Mouse (Mus musculus) intestine, embryonic 16.5 days (tissue): ENCODE data around the gene Grm4. TPM values are rescaled to one million over a fixed set of nuclear protein-coding genes. Genes with fewer than 3 reads are reported as not detected.
A peak's percentile ranks its signal among the peaks of the same experiment; 100 is the strongest.
"Not testable (repeated sequence)": the region's sequence is repeated elsewhere in the genome, so short reads cannot be mapped to it uniquely, and the experiment has no call there.

ENCODE experiments used
- ATAC-seq: fragments of 200-750 bp; cut with Nextera tagmentation; 2 replicates; pipeline ENCODE4 v1.8.0; 2017; ENCODE audit warnings: moderate TSS enrichment, moderate library complexity
- H3K27ac ChIP-seq: fragments of 300-500 bp; sonication (generic); 2 replicates; pipeline ENCODE4 v1.5.1; 2014; ENCODE audit warnings: mild to moderate bottlenecking, low read length
- H3K27me3 ChIP-seq: fragments of 300-500 bp; sonication (generic); replicated peaks from 2 replicates; pipeline ENCODE4 v1.6.1; 2014; ENCODE audit warnings: low read length, control low read depth, mixed read lengths; ENCODE audit not compliant: control insufficient read depth, insufficient read depth
- H3K36me3 ChIP-seq: fragments of 300-500 bp; sonication (generic); 2 replicates; pipeline ENCODE4 v1.6.1; 2014; ENCODE audit warnings: low read length, control low read depth; ENCODE audit not compliant: control insufficient read depth, insufficient read depth
- H3K4me1 ChIP-seq: fragments of 300-500 bp; sonication (generic); 2 replicates; pipeline ENCODE4 v1.6.1; 2014; ENCODE audit warnings: low read length, control low read depth, mixed read lengths; ENCODE audit not compliant: control insufficient read depth, insufficient read depth
- H3K4me2 ChIP-seq: fragments of 300-500 bp; sonication (generic); 2 replicates; pipeline ENCODE4 v1.6.1; 2014; ENCODE audit warnings: low read depth, low read length, control low read depth
- H3K4me3 ChIP-seq: fragments of 300-500 bp; sonication (generic); 2 replicates; pipeline ENCODE4 v1.5.1; 2014; ENCODE audit warnings: mild to moderate bottlenecking, low read length
- H3K9ac ChIP-seq: fragments of 300-500 bp; sonication (generic); 2 replicates; pipeline ENCODE4 v1.6.1; 2014; ENCODE audit warnings: low read depth, low read length
- H3K9me3 ChIP-seq: fragments of 300-500 bp; sonication (generic); 2 replicates; pipeline ENCODE4 v1.6.1; 2016; ENCODE audit warnings: low read length, control low read depth; ENCODE audit not compliant: control insufficient read depth
- WGBS: fragments of 180-500 bp; shearing (Covaris S2); extraction: QIAGEN DNeasy Blood & Tissue Kit; methylation state at CpG from one replicate; pipeline ENCODE4 v1.1.7; 2014; 5-methylcytosine and 5-hydroxymethylcytosine counted together
- polyA plus RNA-seq: library from polyadenylated mRNA; unstranded; fragments of >200 nt; fragmentation: Nextera tagmentation; extraction: Ambion mirVana; gene quantifications from 2 replicates; pipeline ENCODE4 v1.2.1, GENCODE M21; 2015

Gene Grm4
- polyA plus RNA-seq, 1 experiment from 2014 or later = 0.40 TPM

GRCm38 (mm10) chr17:27382916-27383315 is 138.3 kb downstream of the Grm4 start:
- H3K27me3 ChIP-seq = no peaks in the 10 kb centered on the region
- H3K9ac ChIP-seq = no peak overlapping the region
- no peak overlapping the region for H3K4me3 ChIP-seq
- H3K9me3 ChIP-seq = no peaks in the 10 kb centered on the region
- no peak overlapping the region for H3K4me2 ChIP-seq
- WGBS = 73% methylated on average over 11 of the region's 11 CpGs
- H3K4me1 ChIP-seq = peaks cover 13% of the 10 kb centered on the region
- ATAC-seq = no peak
- H3K36me3 ChIP-seq = no peaks in the 10 kb centered on the region
- H3K27ac ChIP-seq = no peak overlapping the region

GRCm38 (mm10) chr17:27380911-27381459 is 140.2 kb downstream of the Grm4 start:
- not testable (repeated sequence) for H3K27ac ChIP-seq, H3K36me3 ChIP-seq, H3K4me1 ChIP-seq, H3K9me3 ChIP-seq, H3K9ac ChIP-seq, H3K4me3 ChIP-seq, ATAC-seq, H3K27me3 ChIP-seq, H3K4me2 ChIP-seq
- WGBS = 57% methylated on average over 9 of the region's 9 CpGs

GRCm38 (mm10) chr17:27378977-27379376 is 142.2 kb downstream of the Grm4 start:
- Histone ChIP-seq H3K4me2 (no peak overlapping the region), H3K4me1 (no peaks in the 10 kb centered on the region), H3K9me3 (peaks cover 5% of the 10 kb centered on the region; the same call in 1 of the 2 replicates), H3K27ac (no peak overlapping the region), H3K36me3 (no peaks in the 10 kb centered on the region), H3K4me3 (no peak overlapping the region), H3K9ac (0 out of 2 replicates have a peak overlapping the region, but pooled peaks have one; percentile 24), H3K27me3 (no peaks in the 10 kb centered on the region)
- ATAC-seq = no peak
- WGBS = 39% methylated on average over 3 of the region's 3 CpGs

DNA sequence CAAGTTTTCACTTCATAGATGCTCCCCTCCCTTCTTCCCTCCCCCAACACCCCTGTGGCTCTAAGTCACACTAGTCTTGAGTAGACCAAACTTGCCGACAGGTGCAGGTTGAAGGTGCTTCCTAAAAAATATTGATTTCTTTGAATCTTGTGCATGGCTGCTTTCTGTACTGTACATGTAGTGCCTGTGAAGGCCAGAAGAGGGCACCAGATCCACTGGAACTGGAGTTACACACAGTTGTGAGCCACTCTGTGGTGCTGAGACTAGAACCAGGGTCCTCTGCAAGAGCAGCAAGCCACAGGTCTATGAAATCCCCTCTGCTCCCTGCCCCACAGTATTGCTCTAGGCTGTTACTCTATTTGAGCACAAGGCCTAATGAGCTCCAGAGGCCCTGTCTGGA is 144.1 kb downstream of the Grm4 start:
- WGBS = 93% methylated on average over 1 of the region's 1 CpGs
- Histone ChIP-seq H3K9ac (no peak overlapping the region), H3K27ac (no peak overlapping the region), H3K9me3 (peaks cover 5% of the 10 kb centered on the region; the same call in 1 of the 2 replicates), H3K36me3 (no peaks in the 10 kb centered on the region), H3K4me2 (no peak overlapping the region), H3K4me3 (no peak overlapping the region), H3K27me3 (no peaks in the 10 kb centered on the region), H3K4me1 (peaks cover 6% of the 10 kb centered on the region; the same call in 1 of the 2 replicates)
- ATAC-seq = no peak

DNA sequence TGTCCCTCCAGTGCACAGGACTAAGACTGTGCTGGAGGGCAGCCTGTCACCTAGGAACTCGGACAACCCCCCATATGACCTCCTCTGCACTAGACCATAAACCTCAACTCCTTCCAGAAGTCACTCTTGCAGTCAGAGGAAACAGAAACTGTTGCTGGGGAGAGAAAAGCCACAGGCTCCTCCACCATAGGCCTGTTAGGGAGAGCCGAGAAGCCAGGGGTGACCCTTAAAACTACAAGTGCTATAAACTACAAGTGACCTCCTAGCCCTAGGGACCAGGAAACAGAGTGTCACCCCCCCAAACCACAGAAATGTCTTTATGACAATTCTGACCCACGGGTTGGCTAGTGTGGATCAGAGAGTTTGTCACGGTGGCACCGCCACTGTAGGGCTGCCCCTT is 145.7 kb downstream of the Grm4 start:
- 72% methylated on average over 5 of the region's 5 CpGs for WGBS
- H3K27me3 ChIP-seq = no peaks in the 10 kb centered on the region

More for the DNA sequence above, 145.7 kb downstream of the Grm4 start:
- peaks cover 6% of the 10 kb centered on the region; the same call in 1 of the 2 replicates for H3K4me1 ChIP-seq
- no peak overlapping the region for H3K4me2 ChIP-seq
- no peaks in the 10 kb centered on the region for H3K36me3 ChIP-seq
- peaks cover 8% of the 10 kb centered on the region; the same call in 1 of the 2 replicates for H3K9me3 ChIP-seq
- no peak for ATAC-seq
- no peak overlapping the region for H3K4me3 ChIP-seq
- no peak overlapping the region for H3K9ac ChIP-seq
- no peak overlapping the region for H3K27ac ChIP-seq

Other genes starting within 250 kb of the Grm4 start
- 286 and 319 TPM in 2 replicates for gene Hmga1, start 35.1 kb upstream of the Grm4 start, polyA plus RNA-seq
- 39.7 and 46.7 TPM in 2 replicates for gene AI413582, start 44.4 kb upstream of the Grm4 start, polyA plus RNA-seq
- gene Nudt3, start 102.1 kb upstream of the Grm4 start, polyA plus RNA-seq = 56.6 and 57.4 TPM in 2 replicates
- not detected in 2 replicates for gene RPS10-NUDT3, start 113.8 kb upstream of the Grm4 start, polyA plus RNA-seq
- 853 and 934 TPM in 2 replicates for gene Rps10, start 115.3 kb upstream of the Grm4 start, polyA plus RNA-seq
- gene Pacsin1, start 134.1 kb upstream of the Grm4 start, polyA plus RNA-seq = 2.1 and 2.7 TPM in 2 replicates
- 20.0 and 21.9 TPM in 2 replicates for gene Spdef, start 207.6 kb upstream of the Grm4 start, polyA plus RNA-seq